ENCODE assay signal across 8 mouse cellular contexts in the genomic region with DNA sequence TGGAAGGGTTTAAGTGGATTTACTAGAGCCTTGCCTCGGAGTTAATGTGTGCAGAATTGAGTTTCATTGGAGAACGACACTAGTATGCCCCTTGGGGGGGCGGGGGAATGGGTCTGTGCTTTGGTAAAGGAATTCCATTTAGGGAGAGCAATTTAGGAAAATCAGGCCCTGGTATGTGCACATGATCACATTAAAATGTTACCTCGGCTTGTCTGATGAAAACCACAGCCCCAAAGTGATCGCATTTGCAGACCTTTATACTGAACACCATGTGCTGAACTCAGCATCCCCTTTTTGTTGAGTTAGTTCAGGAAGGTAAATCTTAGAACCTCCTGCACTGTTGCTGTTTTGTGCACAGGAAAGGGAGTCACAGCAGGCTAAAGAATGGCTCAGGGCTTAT.
DNase-seq lines count a peak whose midpoint lies in the region; TF ChIP-seq lines count a peak whose summit lies in the region.
"Had no signal": no experiment of that assay in that cellular context is flagged by ENCODE, and none has a peak within 500 bp of the region (broad histone marks: within the 10 kb centered on the region; RNA-seq: fewer than 3 reads in every experiment).

No protein-coding gene starts in this region.

- intact Hi-C loops in left cerebral cortex, postnatal 4 days (cut with DNase I), result loop anchor here (10.0 kb wide), 1 partner anchor 214 kb away; no protein-coding TSS in a partner anchor
- intact Hi-C loops in left cerebral cortex, adult 2 months (cut with DNase I), result loop anchor here (5.0 kb wide), 1 partner anchor 221 kb away; a partner anchor contains a TSS

- no peak for TF ChIP-seq CTCF in left cerebral cortex, adult 2 months (IDR thresholded peaks at IDR 0.05)
- TF ChIP-seq CTCF in brain, embryonic 14.5 days (IDR thresholded peaks at IDR 0.05; ENCODE audit: borderline replicate concordance, extremely low read depth, insufficient read depth, insufficient read length), result no peak
- no peak for TF ChIP-seq CTCF in embryonic fibroblast, embryonic 13.5 days (IDR thresholded peaks at IDR 0.05; ENCODE audit: borderline replicate concordance, insufficient read depth, low read length)
- TF ChIP-seq CTCF in thymus, adult 2 months (IDR thresholded peaks at IDR 0.05; ENCODE audit: borderline replicate concordance, control insufficient read depth, extremely low read depth, insufficient read depth, low read length, poor library complexity), result no peak

- H3K27me3 ChIP-seq in thymus, adult 2 months (ENCODE audit: control insufficient read depth, insufficient read depth, low read length), result no peaks in the 10 kb centered on the region

- peak; percentile 95 for DNase-seq in heart, adult 11 months
- no peak for DNase-seq in heart, postnatal 4 days
- peak; percentile 6 for DNase-seq in left cerebral cortex, postnatal 4 days
- no peak for DNase-seq in left cerebral cortex, adult 2 months (ENCODE audit: extremely low spot score in 1 of 2, low spot score in 2 of 2)
- peak; percentile 46 for DNase-seq in brain, embryonic 14.5 days (ENCODE audit: low read depth)
- DNase-seq in thymus, adult 2 months, result no peak
- DNase-seq: liver had no signal

- 92% methylated on average over 5 of the region's 5 CpGs for WGBS in thymus, adult 2 months

- H3K4me1 ChIP-seq in embryonic fibroblast, embryonic 13.5 days (ENCODE audit: control insufficient read depth, insufficient read depth, low read length), result peaks cover 11% of the 10 kb centered on the region
- H3K4me1 ChIP-seq in thymus, adult 2 months (replicated peaks; ENCODE audit: control insufficient read depth, insufficient read depth, low read length), result peaks cover 2% of the 10 kb centered on the region; the same call in 1 of the 2 replicates

- no peak for TF ChIP-seq POLR2A in brain, embryonic 14.5 days (IDR thresholded peaks at IDR 0.05; ENCODE audit: borderline replicate concordance, extremely low read depth, insufficient read depth, insufficient read length, poor library complexity, severe bottlenecking)
- TF ChIP-seq POLR2A in embryonic fibroblast, embryonic 13.5 days (IDR thresholded peaks at IDR 0.05; ENCODE audit: low read depth, low read length), result no peak
- no peak for TF ChIP-seq POLR2A in thymus, adult 2 months (IDR thresholded peaks at IDR 0.05; ENCODE audit: control insufficient read depth, extremely low read depth, insufficient read depth, low read length, poor library complexity)

- H3K36me3 ChIP-seq in thymus, adult 2 months (ENCODE audit: control insufficient read depth, insufficient read depth, low read length), result no peaks in the 10 kb centered on the region

- H3K4me3 ChIP-seq in left cerebral cortex, adult 2 months, result no peak overlapping the region
- no peak overlapping the region for H3K4me3 ChIP-seq in embryonic fibroblast, embryonic 13.5 days (ENCODE audit: insufficient read depth, low read length)
- H3K4me3 ChIP-seq in thymus, adult 2 months (ENCODE audit: control insufficient read depth, insufficient read depth, low read length), result no peak overlapping the region

- H3K27ac ChIP-seq in left cerebral cortex, adult 2 months, result no peak overlapping the region
- peak overlapping the region; percentile 51; the same call in 1 of the 2 replicates for H3K27ac ChIP-seq in embryonic fibroblast, embryonic 13.5 days (ENCODE audit: insufficient read depth, low read length)
- H3K27ac ChIP-seq in thymus, adult 2 months (ENCODE audit: control insufficient read depth, insufficient read depth, low read length), result no peak overlapping the region

Comparison
In these comparisons a context has a peak if more than half of its experiments do, and no peak if none do; other contexts are left out.
1. DNase-seq: peak in heart, adult 11 months (single experiment), left cerebral cortex, postnatal 4 days (single experiment) and brain, embryonic 14.5 days (single experiment); none in heart, postnatal 4 days (single experiment), left cerebral cortex, adult 2 months (0 of 2) and thymus, adult 2 months (single experiment).